Mouse (Mus musculus) limb, embryonic 10.5 days (tissue): Measurements from ENCODE around the gene Mtln. TPM values are rescaled to one million over a fixed set of nuclear protein-coding genes. Genes with fewer than 3 reads are reported as not detected.

Experiments used
- DNase-seq: peaks from one replicate; pipeline ENCODE4 v3.0.0-alpha.2; 2017; ENCODE audit warnings: low spot score
- H3K27ac ChIP-seq: fragments of 300-500 bp; sonication (generic); 2 replicates; pipeline ENCODE4 v1.5.1; 2016; ENCODE audit warnings: mild to moderate bottlenecking
- H3K27me3 ChIP-seq: fragments of 300-500 bp; sonication (generic); 2 replicates; pipeline ENCODE4 v1.6.1; 2016; ENCODE audit warnings: low read depth, mild to moderate bottlenecking; ENCODE audit not compliant: poor library complexity, severe bottlenecking
- H3K36me3 ChIP-seq: fragments of 300-500 bp; sonication (generic); 2 replicates; pipeline ENCODE4 v1.6.1; 2016; ENCODE audit warnings: mild to moderate bottlenecking, moderate library complexity
- H3K4me1 ChIP-seq: fragments of 300-500 bp; sonication (generic); 2 replicates; pipeline ENCODE4 v1.6.1; 2016
- H3K4me3 ChIP-seq: fragments of 300-500 bp; sonication (generic); 2 replicates; pipeline ENCODE4 v1.5.1; 2016; ENCODE audit warnings: mild to moderate bottlenecking, moderate library complexity
- H3K9me3 ChIP-seq: fragments of 300-500 bp; sonication (generic); replicated peaks from 2 replicates; pipeline ENCODE4 v1.6.1; 2016; ENCODE audit warnings: mild to moderate bottlenecking
- WGBS: fragments of 180-500 bp; shearing (Covaris S2); methylation state at CpG from one replicate; pipeline ENCODE4 v1.1.7; 2016; 5-methylcytosine and 5-hydroxymethylcytosine counted together
- polyA plus RNA-seq: library from polyadenylated mRNA; unstranded; fragments of >200 nt; fragmentation: Nextera tagmentation; extraction: Ambion mirVana; gene quantifications from 2 replicates; pipeline ENCODE4 v1.2.1, GENCODE M21; 2016

The Mtln gene
- polyA plus RNA-seq, 1 experiment from 2014 or later: 19.0 TPM

DNA sequence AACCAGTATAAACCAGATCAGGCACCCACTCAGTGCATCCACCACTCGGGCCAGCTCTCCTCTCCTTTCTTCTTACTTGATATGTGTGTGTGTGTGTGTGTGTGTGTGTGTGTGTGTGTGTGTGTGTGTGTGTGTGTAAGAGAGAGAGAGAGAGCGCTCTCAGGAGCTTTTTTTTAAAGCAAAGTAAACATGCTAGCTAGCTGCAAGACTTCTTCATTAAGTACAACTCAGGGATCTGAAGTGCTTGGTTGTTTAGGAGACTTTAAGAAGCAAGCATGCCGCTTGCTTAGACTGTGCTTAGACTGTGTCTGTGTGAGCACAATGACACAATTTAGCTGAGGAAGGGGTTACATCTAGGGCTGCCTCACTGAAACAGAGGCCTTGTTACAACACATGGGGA lies 49.7 kb downstream of the Mtln start:
- 87% methylated on average over 3 of the region's 3 CpGs for WGBS
- Histone ChIP-seq H3K27ac (no peak overlapping the region), H3K4me3 (no peak overlapping the region), H3K9me3 (no peaks in the 10 kb centered on the region), H3K27me3 (no peaks in the 10 kb centered on the region), H3K4me1 (peaks cover 4% of the 10 kb centered on the region; the same call in 1 of the 2 replicates), H3K36me3 (peaks cover 15% of the 10 kb centered on the region)
- DNase-seq: no peak

Other genes with a start within 250 kb of the Mtln start
- gene Zfp661, start 205.4 kb downstream of the Mtln start, polyA plus RNA-seq: 5.9 and 6.9 TPM in 2 replicates
- gene Mrps5, start 205.3 kb downstream of the Mtln start, polyA plus RNA-seq: 171 and 176 TPM in 2 replicates
- gene Mal, start 135.8 kb downstream of the Mtln start, polyA plus RNA-seq: 0.10 and 0.43 TPM in 2 replicates
- gene Mall, start 62.6 kb downstream of the Mtln start, polyA plus RNA-seq: 1.3 and 1.8 TPM in 2 replicates
- gene Nphp1, start 3.6 kb downstream of the Mtln start, polyA plus RNA-seq: 36.4 and 43.6 TPM in 2 replicates
- 112 and 126 TPM in 2 replicates for gene Bub1, start 39.4 kb upstream of the Mtln start, polyA plus RNA-seq
- gene Acoxl, start 46.4 kb upstream of the Mtln start, polyA plus RNA-seq: 0.20 and 0.31 TPM in 2 replicates